Mouse (Mus musculus) CD4-positive, CD25-positive, alpha-beta regulatory T cell, adult 4 months (primary cell): ENCODE results near the gene Lmx1b. TPM values are rescaled to one million over a fixed set of nuclear protein-coding genes. Genes with fewer than 3 reads are reported as not detected.
A peak's percentile ranks its signal among the peaks of the same experiment; 100 is the strongest.

Experiments used
- ATAC-seq: one replicate; pipeline ENCODE4 v1.8.0; 2017
- polyA plus RNA-seq, 2 experiments: library from polyadenylated mRNA; unstranded; fragments of 100-300 nt; shearing (Covaris generic); gene quantifications; one replicate each; pipeline ENCODE4 v1.2.1; 2017

Lmx1b gene
- polyA plus RNA-seq, 2 experiments from 2014 or later, result not detected

DNA sequence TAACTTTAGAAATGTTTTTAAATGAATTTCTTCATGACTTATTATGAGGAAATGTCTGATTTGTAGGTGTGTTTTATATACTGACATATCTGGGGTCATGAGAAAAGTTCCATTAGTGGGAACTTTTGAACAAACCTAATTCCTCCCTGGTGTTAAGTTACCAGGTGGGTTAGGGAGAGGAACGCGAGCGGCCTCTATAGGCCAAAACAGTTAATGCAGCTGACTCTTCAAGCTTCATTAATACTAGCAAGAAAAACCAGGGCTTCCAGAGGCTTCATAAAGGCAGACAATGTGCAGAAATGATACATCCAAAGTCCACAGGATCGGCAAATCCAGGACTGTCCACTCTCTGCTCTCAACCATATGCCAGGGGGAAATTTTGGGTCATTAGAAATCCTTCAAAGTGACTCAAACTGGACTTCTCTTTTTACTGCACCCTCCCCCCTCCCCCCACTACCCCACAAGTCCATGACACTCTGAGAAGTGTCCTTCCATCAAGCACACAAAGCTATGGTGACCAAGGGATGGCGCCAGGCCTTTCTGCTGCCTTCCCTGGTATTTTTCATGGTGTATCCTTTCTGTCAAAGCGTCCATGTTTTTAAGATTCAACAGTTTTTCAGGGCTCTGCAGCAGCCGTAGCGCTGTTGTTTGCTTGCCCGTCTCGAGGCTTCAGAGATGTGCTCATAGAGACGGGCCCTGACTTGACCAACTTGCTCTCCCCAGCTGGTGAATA, 97.4 kb downstream of the Lmx1b start:
- peak; percentile 6 for ATAC-seq

DNA sequence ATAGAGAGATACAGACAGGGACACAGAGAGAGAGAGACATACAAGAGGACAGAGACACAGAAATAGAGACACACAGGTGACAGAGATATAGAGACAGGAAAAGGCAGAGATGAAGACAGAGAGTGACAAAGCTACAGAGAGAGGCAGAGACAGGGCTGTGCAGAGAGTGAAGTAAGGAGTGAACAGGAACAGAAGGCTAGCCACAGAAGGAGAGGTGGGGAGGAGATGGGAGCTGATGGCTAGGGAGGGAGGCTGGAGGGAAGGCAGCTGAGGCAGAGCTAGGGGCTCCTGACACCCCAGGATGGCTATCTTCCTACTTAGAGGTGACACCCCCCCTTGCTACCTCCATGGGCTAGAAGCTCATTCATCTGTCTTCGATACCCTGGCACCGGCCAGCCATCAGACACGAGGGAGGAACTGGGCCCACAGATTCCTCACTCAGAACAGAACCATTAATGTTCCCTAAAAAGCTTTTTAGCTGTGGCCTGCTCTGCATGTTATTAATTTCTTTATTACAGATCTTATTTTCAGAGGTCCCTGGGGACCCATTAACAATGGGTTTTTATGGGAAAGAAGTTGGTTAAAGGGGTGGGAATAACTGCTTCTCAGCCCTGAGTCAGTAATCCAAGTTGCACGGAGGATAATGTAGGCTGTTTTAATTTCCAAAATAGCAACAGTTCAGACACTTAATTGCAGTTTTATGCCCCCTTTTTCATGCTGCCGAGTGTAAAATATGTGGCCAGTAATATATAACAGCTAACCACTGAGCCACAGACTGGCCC, 114.8 kb downstream of the Lmx1b start:
- no peak for ATAC-seq

DNA sequence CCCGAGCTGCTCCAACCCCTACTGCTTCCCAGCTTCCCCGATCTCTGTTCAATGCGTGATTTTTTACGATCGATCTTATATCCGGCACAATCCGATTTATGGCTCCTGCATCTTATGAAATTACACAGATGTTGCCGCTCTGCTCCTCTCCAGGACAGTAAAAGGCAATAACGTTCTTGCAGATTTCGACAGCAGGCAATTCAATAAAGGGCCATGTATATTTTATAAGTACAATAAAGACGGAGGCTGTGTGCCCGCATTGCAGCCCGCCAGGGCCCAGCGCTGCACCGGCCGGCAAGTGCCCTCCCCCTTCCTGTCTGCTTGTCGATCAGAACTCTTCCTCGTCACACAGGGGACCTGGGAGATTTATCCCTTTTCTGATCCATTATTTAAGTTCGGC, 124.5 kb downstream of the Lmx1b start:
- ATAC-seq, result no peak

DNA sequence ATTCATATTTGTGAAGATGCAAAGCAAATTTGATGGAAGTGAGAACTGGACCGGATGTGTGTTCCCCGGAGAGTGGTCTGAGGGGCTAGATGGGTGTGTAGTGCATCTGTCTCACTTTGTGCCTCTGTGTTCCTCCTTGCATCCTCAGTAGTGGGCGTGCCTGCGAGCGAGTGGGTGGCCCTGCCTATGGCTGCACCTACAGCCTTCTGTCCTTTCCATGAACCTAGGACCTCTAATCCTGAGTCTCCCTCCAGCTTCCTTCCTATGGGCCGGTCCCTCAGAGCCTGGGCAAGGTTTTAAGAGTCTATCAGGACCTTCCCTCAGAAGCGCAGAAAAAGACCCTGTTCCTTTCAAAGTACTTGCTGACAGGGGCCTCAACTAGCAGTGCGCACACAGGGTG, 124.9 kb downstream of the Lmx1b start:
- no peak for ATAC-seq

Other genes starting within 250 kb of the Lmx1b start
- gene Zbtb34, start 209.2 kb downstream of the Lmx1b start, polyA plus RNA-seq, result 1 to 10 TPM; 1.4 TPM
- 10 to 100 TPM; 18.3 to 24.0 TPM for gene Zbtb43, start 172.0 kb downstream of the Lmx1b start, polyA plus RNA-seq
- 1 to 10 TPM; 1.7 to 2.7 TPM for gene Mvb12b, start 247.4 kb upstream of the Lmx1b start, polyA plus RNA-seq